ENCODE assay signal across 11 mouse cellular contexts in the genomic region with DNA sequence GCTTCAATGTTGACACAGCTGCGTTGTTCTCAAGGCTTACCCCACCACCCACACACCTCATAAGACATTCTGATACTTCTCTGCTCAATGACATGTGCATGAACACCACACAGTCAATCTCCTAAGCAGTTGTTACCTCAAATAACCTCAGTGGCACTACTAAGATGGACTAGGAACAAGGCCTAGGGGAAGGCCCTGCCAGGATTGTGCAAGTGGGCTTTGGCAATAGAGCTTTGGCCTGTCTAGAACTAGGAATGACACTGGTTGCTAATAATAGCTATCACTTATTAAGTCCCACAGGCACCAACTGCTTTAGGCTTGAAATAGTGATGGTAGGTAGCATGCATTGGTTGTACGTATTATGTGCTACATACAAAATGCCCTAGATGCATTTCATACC.
DNase-seq lines count a peak whose midpoint lies in the region; ATAC-seq and TF ChIP-seq lines count a peak whose summit lies in the region.
"Had no signal": no experiment of that assay in that cellular context is flagged by ENCODE, and none has a peak within 500 bp of the region (broad histone marks: within the 10 kb centered on the region; RNA-seq: fewer than 3 reads in every experiment).

No protein-coding gene starts in this region.

- H3K9ac ChIP-seq in kidney, embryonic 16.5 days (replicated peaks; ENCODE audit: low read length): no peak overlapping the region
- no peak overlapping the region for H3K9ac ChIP-seq in heart, postnatal 0 days (replicated peaks; ENCODE audit: low read depth, low read length)
- H3K9ac ChIP-seq in forebrain, embryonic 13.5 days: no peak overlapping the region
- H3K9ac ChIP-seq: embryonic facial prominence, embryonic 12.5 days had no signal

- no peak for TF ChIP-seq POLR2A in kidney, adult 2 months (IDR thresholded peaks at IDR 0.05; ENCODE audit: low read depth, low read length)

- no peaks in the 10 kb centered on the region for H3K36me3 ChIP-seq in kidney, adult 2 months (ENCODE audit: control insufficient read depth, insufficient read depth, low read length)
- H3K36me3 ChIP-seq in kidney, embryonic 16.5 days (ENCODE audit: insufficient read depth, low read length): no peaks in the 10 kb centered on the region
- no peaks in the 10 kb centered on the region for H3K36me3 ChIP-seq in heart, postnatal 0 days (replicated peaks; ENCODE audit: control insufficient read depth, insufficient read depth, low read length)
- no peaks in the 10 kb centered on the region for H3K36me3 ChIP-seq in forebrain, embryonic 13.5 days (ENCODE audit: poor library complexity, severe bottlenecking)
- H3K36me3 ChIP-seq: embryonic facial prominence, embryonic 12.5 days had no signal

- H3K4me1 ChIP-seq in kidney, adult 2 months (ENCODE audit: control insufficient read depth, insufficient read depth, low read length): no peaks in the 10 kb centered on the region
- H3K4me1 ChIP-seq in kidney, embryonic 16.5 days (ENCODE audit: insufficient read depth, low read length): 0 out of 2 replicates have a peak, but pooled peaks cover 4% of the 10 kb centered on the region
- H3K4me1 ChIP-seq in heart, postnatal 0 days (ENCODE audit: control insufficient read depth, insufficient read depth): peaks cover 7% of the 10 kb centered on the region
- peaks cover 40% of the 10 kb centered on the region for H3K4me1 ChIP-seq in forebrain, embryonic 13.5 days

- WGBS in kidney, adult 2 months: 56% methylated on average over 2 of the region's 2 CpGs
- WGBS in kidney, embryonic 16.5 days: 60% methylated on average over 2 of the region's 2 CpGs
- WGBS in heart, postnatal 0 days: 69% methylated on average over 2 of the region's 2 CpGs
- WGBS in forebrain, embryonic 13.5 days: 91% methylated on average over 2 of the region's 2 CpGs

- H3K9me3 ChIP-seq in kidney, embryonic 16.5 days (ENCODE audit: low read length): no peaks in the 10 kb centered on the region
- H3K9me3 ChIP-seq in heart, postnatal 0 days (replicated peaks; ENCODE audit: control insufficient read depth, low read length): no peaks in the 10 kb centered on the region
- no peaks in the 10 kb centered on the region for H3K9me3 ChIP-seq in forebrain, embryonic 13.5 days (replicated peaks)
- H3K9me3 ChIP-seq: embryonic facial prominence, embryonic 12.5 days had no signal

- H3K27me3 ChIP-seq in kidney, adult 2 months (replicated peaks; ENCODE audit: control insufficient read depth, insufficient read depth, low read length): no peaks in the 10 kb centered on the region
- H3K27me3 ChIP-seq in kidney, embryonic 16.5 days (ENCODE audit: insufficient read depth, low read length): no peaks in the 10 kb centered on the region
- no peaks in the 10 kb centered on the region for H3K27me3 ChIP-seq in heart, postnatal 0 days (ENCODE audit: control insufficient read depth, insufficient read depth, low read length)
- H3K27me3 ChIP-seq in forebrain, embryonic 13.5 days: no peaks in the 10 kb centered on the region
- H3K27me3 ChIP-seq: embryonic facial prominence, embryonic 12.5 days had no signal

- no peak overlapping the region for H3K4me3 ChIP-seq in kidney, adult 2 months (ENCODE audit: insufficient read depth, low read depth, low read length)
- H3K4me3 ChIP-seq in kidney, embryonic 16.5 days (ENCODE audit: low read length): no peak overlapping the region
- H3K4me3 ChIP-seq in heart, postnatal 0 days (ENCODE audit: low read depth, low read length): no peak overlapping the region
- H3K4me3 ChIP-seq in forebrain, embryonic 13.5 days: no peak overlapping the region
- no peak overlapping the region for H3K4me3 ChIP-seq in layer of hippocampus, adult 2 months
- H3K4me3 ChIP-seq: embryonic facial prominence, embryonic 12.5 days had no signal

- H3K4me2 ChIP-seq in kidney, embryonic 16.5 days (replicated peaks; ENCODE audit: low read depth, low read length): no peak overlapping the region
- H3K4me2 ChIP-seq in heart, postnatal 0 days (ENCODE audit: low read depth, low read length): no peak overlapping the region
- H3K4me2 ChIP-seq in forebrain, embryonic 13.5 days: no peak overlapping the region
- H3K4me2 ChIP-seq: embryonic facial prominence, embryonic 12.5 days had no signal

- TF ChIP-seq EP300 in heart, postnatal 0 days (IDR thresholded peaks at IDR 0.05; ENCODE audit: low read depth): no peak

- no peak overlapping the region for H3K27ac ChIP-seq in kidney, adult 2 months (ENCODE audit: insufficient read depth, low read depth, low read length)
- H3K27ac ChIP-seq in kidney, embryonic 16.5 days (ENCODE audit: low read length): no peak overlapping the region
- H3K27ac ChIP-seq in heart, postnatal 0 days (ENCODE audit: low read depth): no peak overlapping the region
- H3K27ac ChIP-seq in forebrain, embryonic 13.5 days: no peak overlapping the region
- no peak overlapping the region for H3K27ac ChIP-seq in layer of hippocampus, adult 2 months
- H3K27ac ChIP-seq: embryonic facial prominence, embryonic 12.5 days had no signal

- DNase-seq in kidney, adult 2 months: peak; percentile 11
- peak; percentile 69 for DNase-seq in fat pad, adult 2 months (ENCODE audit: extremely low read depth, low read depth, low spot score)
- peak; percentile 46 for DNase-seq in heart, postnatal 0 days (ENCODE audit: low spot score)
- DNase-seq in layer of hippocampus, adult 2 months (ENCODE audit: low spot score in 2 of 2): no peak
- no peak for DNase-seq in layer of hippocampus, adult 18-20 months (ENCODE audit: low spot score in 2 of 2)
- DNase-seq: cerebellum, adult 8-10 months had no signal

- no peak for TF ChIP-seq CTCF in kidney, adult 2 months (conservative IDR thresholded peaks at IDR 0.05; ENCODE audit: insufficient read depth, insufficient read length, low read depth, low read length)
- no peak for TF ChIP-seq CTCF in heart, postnatal 0 days (IDR thresholded peaks at IDR 0.05; ENCODE audit: low read depth)
- no peak for TF ChIP-seq CTCF in layer of hippocampus, adult 2 months (conservative IDR thresholded peaks at IDR 0.05)

- no peak for ATAC-seq in kidney, embryonic 16.5 days (ENCODE audit: low FRiP score, low TSS enrichment)
- peak; percentile 66 for ATAC-seq in heart, postnatal 0 days (ENCODE audit: insufficient read depth, low read depth)
- ATAC-seq in megakaryocyte progenitor cell, adult 5-6 weeks (replicated peaks; ENCODE audit: poor library complexity): peak; percentile 82
- no peak for ATAC-seq in forebrain, embryonic 13.5 days
- ATAC-seq: CD4-positive, CD25-positive, alpha-beta regulatory T cell, adult 4 months had no signal

Comparison
In these comparisons a context has a peak if more than half of its experiments do, and no peak if none do; other contexts are left out.
1. DNase-seq: peak in kidney, adult 2 months (single experiment), fat pad, adult 2 months (single experiment) and heart, postnatal 0 days (single experiment); none in layer of hippocampus, adult 2 months (0 of 2) and layer of hippocampus, adult 18-20 months (0 of 2).
2. ATAC-seq: peak in heart, postnatal 0 days (single experiment) and megakaryocyte progenitor cell, adult 5-6 weeks (single experiment); none in kidney, embryonic 16.5 days (single experiment) and forebrain, embryonic 13.5 days (single experiment).